Mouse (Mus musculus): ENCODE measurements around the gene Il4i1.

DNA sequence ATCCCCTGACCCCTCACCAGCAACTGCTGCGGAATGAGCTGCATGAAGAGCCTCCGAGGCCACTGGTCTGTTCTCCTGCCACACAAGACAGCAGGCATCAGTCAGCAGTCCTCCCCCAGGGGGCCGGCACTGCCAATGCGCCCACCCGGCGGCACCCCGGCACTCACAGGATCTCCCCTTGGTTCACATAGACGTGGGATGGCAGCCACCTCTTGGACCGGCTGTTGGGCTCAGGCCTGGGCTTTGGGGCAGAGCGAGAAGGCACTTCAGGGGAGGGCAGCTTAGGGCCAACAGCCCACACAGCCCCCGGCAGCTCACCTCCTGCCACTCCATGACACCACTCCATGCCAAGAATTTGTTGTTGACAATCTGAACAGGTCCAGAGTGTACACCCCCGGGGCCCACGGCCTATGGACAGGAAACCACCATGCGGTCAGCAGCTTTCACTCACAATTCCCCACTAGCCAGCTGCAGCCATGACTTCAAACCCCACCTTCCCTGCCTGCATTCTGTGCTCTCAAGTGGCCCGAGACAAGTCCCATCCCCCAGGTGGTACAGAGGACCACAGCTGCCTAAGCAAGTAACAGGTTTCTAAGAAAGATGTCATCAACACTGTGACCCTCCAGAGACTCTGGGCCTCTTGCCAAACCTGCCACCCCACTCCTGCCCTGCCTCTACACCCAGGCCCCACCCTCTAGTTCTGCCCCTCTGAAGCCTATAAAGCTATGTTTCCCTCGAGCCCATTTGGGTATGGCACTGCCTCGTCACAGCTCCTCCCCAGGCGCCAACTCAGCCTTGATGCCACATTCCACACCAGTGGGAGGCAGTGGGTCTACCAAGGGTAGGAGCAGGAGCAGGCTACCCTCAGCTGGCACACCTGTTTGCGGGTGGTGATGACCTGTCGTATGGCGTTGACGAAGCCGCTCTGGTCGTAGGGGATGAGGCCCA, 48.7 kb downstream of the Il4i1 start:
- TF ChIP-seq POLR2A (IDR thresholded peaks at IDR 0.05; ENCODE audit: control insufficient read depth, extremely low read depth, insufficient read depth, low read length, poor library complexity) = no peak
- TF ChIP-seq CTCF (IDR thresholded peaks at IDR 0.05; ENCODE audit: borderline replicate concordance, control insufficient read depth, extremely low read depth, insufficient read depth, low read length, poor library complexity) = no peak
